Mouse (Mus musculus): ENCODE data around the gene Cd2ap. TPM values are rescaled to one million over a fixed set of nuclear protein-coding genes. Genes with fewer than 3 reads are reported as not detected.

Cd2ap gene
- polyA plus RNA-seq (2012; rRNA removed), result 8.7 and 9.7 TPM in 2 replicates

GRCm38 (mm10) chr17:42876001-42876903, at the start of gene Cd2ap:
Gene Cd2ap, minus strand, starts transcription at chr17:42876665.

Other genes starting within 250 kb of the Cd2ap start
- 0.01 and 0.02 TPM in 2 replicates for gene Adgrf4, start 184.4 kb downstream of the Cd2ap start, polyA plus RNA-seq (2012; rRNA removed)
- 0.01 and 0.02 TPM in 2 replicates for gene Adgrf2, start 134.5 kb downstream of the Cd2ap start, polyA plus RNA-seq (2012; rRNA removed)
- gene Tnfrsf21, start 139.9 kb upstream of the Cd2ap start, polyA plus RNA-seq (2012; rRNA removed), result 12.4 and 13.4 TPM in 2 replicates